Mouse (Mus musculus): ENCODE results near the gene Gm11236. TPM values are rescaled to one million over a fixed set of nuclear protein-coding genes. Genes with fewer than 3 reads are reported as not detected.
"Not testable (repeated sequence)": the region's sequence is repeated elsewhere in the genome, so short reads cannot be mapped to it uniquely, and the experiment has no call there.

The Gm11236 gene
- total RNA-seq (2017): not detected in 2 replicates

GRCm38 (mm10) chr4:73637821-73638220 lies at the start of gene Gm11236:
Gene Gm11236 (plus strand): TSS chr4:73638121.
- ATAC-seq (replicated peaks; ENCODE audit: low read depth, poor library complexity, severe bottlenecking): not testable (repeated sequence)

DNA sequence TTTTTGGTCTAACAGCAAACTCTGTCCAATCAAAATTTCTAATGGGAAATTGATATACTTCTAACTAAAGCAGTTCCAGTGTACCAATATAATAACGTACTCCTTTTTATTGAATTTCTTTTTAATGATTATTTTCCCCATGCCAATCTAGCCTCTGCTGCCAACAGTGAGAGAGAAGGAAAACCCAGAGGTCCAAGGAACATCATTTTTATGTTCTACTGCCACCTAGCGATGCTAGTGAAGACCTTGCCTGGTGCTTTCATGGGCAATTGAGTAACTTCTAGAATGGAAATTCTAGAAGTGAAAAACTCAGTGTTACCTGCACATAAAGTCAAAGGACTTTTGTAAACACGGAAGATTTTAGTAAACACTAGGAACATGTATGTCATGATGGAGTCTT lies 38.7 kb upstream of the Gm11236 start:
- ATAC-seq (replicated peaks; ENCODE audit: low read depth, poor library complexity, severe bottlenecking): no peak

GRCm38 (mm10) chr4:73607581-73607980 lies 30.3 kb upstream of the Gm11236 start, which contains the start of gene Gm11238:
Gene Gm11238 (plus strand): TSS chr4:73607881.
- not testable (repeated sequence) for ATAC-seq (replicated peaks; ENCODE audit: low read depth, poor library complexity, severe bottlenecking)

GRCm38 (mm10) chr4:73622684-73623083 lies 15.2 kb upstream of the Gm11236 start, which contains the start of gene Gm11237:
Gene Gm11237 (plus strand): TSS chr4:73622984.
- ATAC-seq (replicated peaks; ENCODE audit: low read depth, poor library complexity, severe bottlenecking): not testable (repeated sequence)

- ATAC-seq (replicated peaks; ENCODE audit: low read depth, poor library complexity, severe bottlenecking): not testable (repeated sequence)
Observed at GRCm38 (mm10) chr4:73661864-73662263, 23.9 kb downstream of the Gm11236 start.

GRCm38 (mm10) chr4:73668054-73668453 lies 30.1 kb downstream of the Gm11236 start, which contains the start of gene Gm11239:
Gene Gm11239 (plus strand): TSS chr4:73668354.
- ATAC-seq (replicated peaks; ENCODE audit: low read depth, poor library complexity, severe bottlenecking): not testable (repeated sequence)

- ATAC-seq (replicated peaks; ENCODE audit: low read depth, poor library complexity, severe bottlenecking): not testable (repeated sequence)
Observed at GRCm38 (mm10) chr4:73683216-73683615, 45.3 kb downstream of the Gm11236 start, which contains the start of gene Gm428. Gene Gm428 (plus strand): TSS chr4:73683516.

Other genes with a start within 250 kb of the Gm11236 start
- gene Gm11487, start 233.0 kb upstream of the Gm11236 start, total RNA-seq (2017): not detected in 2 replicates
- not detected in 2 replicates for gene Gm11238, start 30.2 kb upstream of the Gm11236 start, total RNA-seq (2017)
- gene Gm11237, start 15.1 kb upstream of the Gm11236 start, total RNA-seq (2017): not detected in 2 replicates
- gene Gm11239, start 30.2 kb downstream of the Gm11236 start, total RNA-seq (2017): not detected in 2 replicates
- gene Gm428, start 45.4 kb downstream of the Gm11236 start, total RNA-seq (2017): not detected in 2 replicates
- gene Rasef, start 152.9 kb downstream of the Gm11236 start, total RNA-seq (2017): not detected in 2 replicates
- not detected in 2 replicates for gene Gm11758, start 238.1 kb downstream of the Gm11236 start, total RNA-seq (2017)

All from common myeloid progenitor, adult 5-6 weeks (primary cell).